Mouse (Mus musculus) embryo, embryonic 9.5 days (tissue): ENCODE data around the gene Orm1.

Source experiments
- DNase-seq: peaks from one replicate; pipeline ENCODE4 v3.0.0-alpha.2; 2017; ENCODE audit errors: extremely low spot score

Orm1 gene

DNA sequence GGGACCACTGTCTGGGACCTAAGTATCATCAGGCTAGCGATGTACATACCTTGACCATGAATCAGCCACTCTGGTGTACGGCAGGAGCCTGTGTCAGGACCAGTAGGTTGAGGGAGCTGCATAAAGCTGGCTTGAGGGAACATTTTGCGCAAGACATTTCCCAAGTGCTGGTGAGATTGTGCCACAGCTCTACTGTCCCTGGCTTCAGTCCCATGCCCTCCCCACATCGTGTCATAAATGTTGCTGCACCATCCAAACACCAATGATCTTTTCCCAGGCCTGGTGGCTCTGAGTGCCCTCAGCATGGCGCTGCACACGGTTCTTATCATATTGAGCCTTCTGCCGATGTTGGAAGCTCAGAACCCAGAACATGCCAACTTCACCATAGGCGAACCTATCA lies at the start of gene Orm1:
Gene Orm1 (plus strand): TSS at position 266 of the 400 bp plus-strand sequence.
- DNase-seq, result no peak

DNA sequence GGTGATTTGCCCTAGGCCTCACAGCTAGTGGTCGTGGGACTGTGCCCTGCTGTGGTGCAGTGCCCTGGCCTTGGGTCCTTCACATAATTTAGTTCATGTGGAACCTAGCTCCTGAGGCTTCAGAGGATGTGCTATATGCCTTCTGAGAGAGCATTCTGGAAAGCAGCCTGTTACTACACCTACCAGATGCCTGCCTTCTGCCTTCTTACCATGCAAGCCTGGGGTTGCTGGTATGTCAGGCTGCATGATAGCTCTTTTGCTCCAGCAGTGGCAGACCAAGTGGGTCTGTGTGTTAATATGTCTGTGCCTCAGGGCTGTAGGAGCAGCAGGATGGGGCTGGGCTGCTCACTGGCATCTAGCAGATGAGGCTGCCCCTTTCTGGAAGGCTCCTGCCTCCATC lies 48.7 kb upstream of the Orm1 start:
- no peak for DNase-seq

DNA sequence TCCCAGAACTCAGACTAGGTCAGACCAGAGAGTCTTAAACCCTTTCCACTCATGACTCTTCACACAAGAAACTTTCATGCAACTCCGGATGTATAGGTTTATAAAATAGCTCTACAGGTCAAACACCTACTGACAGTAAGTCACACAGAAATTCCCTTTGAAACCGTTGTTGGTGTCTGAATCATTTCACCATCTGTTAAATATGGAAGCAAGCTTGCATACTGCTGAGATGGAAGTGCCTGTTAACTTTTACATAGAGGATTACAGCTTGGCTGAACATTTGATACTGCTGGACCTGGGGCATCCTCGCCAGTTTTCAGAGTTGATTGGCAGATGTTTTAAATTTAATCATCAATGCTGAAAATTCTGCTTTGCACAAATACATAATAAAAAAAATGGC lies 48.1 kb upstream of the Orm1 start:
- DNase-seq, result no peak

DNA sequence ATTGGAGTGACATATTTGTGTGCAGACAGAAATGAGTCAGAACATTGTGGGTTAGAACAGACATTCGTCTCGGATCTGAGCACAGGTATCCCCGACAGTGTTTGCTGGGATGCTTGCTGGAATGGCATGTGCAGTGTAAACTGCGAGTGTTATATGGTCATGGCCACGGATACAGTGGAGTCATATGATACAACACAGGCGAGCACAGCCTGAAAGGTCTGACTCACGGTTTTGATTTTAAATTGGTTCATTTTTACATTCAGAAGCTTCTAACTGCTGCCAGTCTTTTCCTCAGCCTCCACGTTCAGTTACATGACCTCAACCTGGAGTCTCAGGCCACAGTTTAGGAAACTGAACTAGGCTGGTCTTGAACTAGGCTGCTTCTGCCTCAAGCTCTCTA lies 47.5 kb upstream of the Orm1 start:
- no peak for DNase-seq

DNA sequence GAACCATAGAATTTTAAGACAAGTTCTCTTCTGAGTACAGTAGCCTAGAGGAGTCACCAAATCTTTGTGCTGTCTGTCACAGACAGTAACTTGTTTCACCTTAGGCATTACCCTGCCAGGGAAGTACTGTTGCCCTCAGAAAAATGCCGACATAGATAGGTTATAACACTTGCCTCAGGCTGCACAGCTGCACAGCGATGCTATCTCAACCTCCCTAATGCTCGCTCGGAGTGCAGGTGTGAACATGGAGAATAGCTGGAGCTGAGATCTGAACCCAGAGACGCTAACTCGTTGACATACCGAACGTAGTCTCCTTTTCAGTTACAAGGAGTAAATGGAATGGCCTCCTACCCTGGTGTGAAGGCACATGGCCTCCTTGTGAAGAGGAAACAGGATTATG lies 46.2 kb upstream of the Orm1 start:
- DNase-seq, result no peak

DNA sequence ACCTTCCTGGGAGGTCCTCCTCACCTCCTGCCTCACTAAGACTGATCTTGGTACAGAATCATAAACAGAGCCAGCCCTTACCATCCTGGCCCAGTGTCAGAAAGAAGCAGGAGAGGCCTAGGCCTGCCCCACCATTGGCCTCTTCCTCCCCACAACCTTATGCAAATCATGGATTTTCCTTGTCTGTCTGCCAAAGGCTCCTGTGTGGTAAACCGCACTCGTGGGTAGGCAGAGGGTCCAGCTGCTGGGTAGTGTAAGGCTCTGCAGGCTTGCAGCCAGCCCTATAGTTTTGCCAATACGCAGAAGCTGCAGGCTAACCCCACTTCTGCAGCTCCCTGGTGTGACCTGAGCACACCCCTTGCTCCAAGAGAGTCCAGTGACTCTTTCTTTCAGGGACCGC lies 41.7 kb upstream of the Orm1 start:
- no peak for DNase-seq

DNA sequence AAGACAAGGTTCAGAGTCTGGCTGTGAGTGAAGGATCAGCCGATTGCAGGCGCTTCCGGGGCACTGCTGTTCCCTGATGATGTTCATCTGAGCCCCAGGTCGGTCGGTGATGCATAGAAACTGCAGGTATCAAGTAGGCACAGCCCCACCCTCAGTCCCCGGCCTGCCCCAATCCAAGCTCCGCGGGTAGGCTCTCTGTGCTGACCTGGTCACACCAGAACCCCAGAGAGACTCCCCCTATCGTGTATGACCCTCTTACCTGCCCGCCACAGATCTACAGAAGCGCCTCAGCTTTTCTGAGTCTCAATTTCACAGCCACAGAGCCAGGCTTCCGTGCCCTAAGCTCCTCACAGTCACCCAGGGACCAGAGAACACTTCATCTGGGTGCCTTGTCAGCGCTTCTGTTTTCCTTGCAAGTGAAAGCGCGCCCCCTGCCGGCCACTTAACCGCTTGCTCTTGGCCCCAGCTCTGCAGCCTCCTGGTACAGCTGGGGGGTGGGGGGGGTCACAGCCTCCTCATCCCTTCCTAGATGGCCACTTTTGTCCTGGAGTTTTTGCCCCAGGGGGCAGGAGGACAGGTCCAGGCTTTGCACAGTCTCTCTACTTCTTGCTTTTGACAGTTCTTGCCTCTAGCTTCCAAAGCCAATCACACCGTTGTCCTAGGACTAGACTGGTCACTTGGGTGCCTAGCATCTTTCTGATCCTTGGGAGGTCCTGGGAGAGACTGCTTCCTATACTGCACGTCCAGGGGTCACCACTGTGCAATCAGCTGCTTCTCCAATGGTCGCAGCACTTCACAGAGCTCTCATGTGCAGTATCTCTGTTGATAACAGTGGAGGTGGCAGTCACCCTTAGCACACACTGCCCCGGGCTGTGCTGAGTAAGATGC lies 36.9 kb upstream of the Orm1 start:
- peak; percentile 83 for DNase-seq

DNA sequence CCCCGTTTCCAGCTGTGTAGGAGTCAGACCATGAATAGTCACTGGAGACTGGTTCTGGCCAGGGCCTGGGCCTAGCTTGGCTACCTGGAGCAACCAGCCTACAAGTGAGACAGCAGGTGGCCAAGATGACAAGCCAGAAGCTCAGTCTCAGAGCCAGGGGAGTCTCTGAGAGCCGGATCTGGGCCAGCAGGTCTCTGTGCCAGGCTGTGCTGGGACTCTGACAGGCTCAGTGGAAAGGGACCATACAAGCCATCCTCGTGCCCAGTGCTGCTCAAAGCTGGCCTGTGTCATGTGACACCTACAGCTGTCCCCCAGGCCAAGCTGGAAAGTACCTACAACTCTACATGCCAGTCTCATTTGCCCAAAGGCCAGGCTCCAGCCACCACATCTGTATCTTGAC lies 36.0 kb upstream of the Orm1 start:
- no peak for DNase-seq

DNA sequence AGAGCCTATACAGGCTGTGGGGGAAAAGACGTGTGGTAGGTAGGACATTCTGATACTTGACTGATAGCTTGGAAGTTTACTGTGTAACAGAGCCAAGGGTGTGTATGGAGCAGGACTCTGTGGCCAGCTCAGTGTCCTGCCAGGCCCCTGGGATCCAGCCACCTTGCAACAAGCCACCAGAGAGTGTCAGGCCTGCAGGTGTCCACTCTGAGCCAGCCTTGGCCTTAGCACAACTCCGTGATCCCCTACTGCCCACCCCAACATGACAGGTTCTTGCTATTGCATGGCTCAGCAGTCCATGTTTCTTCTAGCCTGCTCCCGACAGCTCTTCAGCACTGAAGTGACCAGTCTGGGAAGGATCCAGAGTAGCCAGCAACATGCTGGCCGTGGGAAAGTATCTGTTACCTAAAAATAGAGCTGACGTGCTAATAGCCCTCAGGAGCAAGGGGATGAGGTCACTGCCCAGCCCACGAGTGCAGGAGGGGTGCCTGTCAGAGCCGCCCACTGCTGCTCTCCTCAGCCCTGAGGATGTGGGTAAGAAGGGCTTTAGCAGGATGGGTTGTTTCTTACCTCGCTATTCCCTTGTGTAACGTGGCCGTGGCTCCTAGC lies 34.0 kb upstream of the Orm1 start:
- DNase-seq, result no peak

DNA sequence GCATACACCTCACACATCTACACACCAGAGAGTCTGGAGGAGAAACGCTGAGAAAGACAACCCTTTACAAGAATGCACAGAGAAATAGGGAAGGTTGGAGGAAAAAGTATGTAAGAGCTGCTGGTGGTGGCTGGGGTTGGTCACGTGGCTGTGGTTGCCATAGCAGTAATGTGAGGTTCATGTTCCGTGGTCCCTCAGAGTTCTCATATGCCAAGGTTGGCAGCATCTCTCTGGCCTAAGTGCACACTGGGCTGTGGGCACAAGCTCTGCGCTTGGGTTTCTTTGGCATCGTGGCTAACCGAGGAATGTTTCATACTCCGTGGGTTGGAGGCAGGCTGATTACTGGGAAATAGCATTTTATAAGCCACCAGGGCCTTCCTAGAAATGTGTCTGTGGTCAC lies 32.9 kb upstream of the Orm1 start:
- DNase-seq, result no peak

DNA sequence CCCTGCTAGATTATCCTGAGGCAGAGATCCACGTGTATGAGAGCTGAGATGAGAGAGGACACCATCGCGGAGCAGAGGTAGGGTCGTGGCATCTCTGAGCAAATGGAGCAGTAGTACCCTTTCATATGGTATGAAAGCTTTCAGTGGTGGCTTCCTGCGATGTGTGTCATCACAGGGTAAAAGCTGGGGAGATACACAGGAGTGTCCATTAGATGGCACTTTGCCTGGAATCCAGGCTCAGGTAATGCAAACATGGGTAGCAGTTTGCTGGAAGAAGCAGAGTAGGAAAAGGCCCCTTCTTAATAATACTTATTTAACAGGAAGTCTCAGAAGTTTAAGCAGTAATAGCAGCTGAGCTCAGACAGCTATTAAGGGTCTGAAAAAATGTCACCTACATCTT lies 30.3 kb upstream of the Orm1 start:
- no peak for DNase-seq

DNA sequence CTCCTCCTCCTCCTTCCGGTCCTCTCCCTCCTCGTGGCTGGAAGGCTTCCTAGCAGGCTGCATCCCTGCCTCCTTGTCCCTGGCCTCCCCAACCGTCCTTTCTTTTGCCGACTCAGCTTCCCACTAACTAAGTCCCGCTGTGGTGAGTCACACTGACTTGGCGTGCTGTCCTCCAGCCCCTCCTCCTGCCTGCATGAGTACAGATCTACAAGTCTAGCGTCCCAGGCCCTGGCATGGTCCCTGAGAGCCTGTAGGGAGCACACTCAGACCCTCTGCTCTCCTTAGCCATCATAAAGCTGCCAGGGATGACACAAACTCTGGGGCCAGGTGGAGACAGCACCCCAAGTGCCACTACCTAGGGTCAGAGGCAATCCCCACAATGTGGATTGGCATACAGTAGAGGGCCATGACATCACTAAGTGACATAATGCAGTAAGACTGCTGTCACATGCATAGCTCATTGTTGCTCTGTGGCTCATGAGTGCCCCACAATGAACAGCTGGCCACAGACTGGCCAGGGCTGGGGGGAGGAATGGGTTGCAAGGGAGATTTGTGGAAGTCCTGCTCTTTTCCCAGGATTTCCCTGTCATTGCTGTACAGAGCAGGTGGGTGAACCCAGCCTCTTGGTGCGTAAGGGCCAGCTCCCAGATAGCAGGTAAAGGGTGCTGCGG lies 28.1 kb upstream of the Orm1 start:
- no peak for DNase-seq

DNA sequence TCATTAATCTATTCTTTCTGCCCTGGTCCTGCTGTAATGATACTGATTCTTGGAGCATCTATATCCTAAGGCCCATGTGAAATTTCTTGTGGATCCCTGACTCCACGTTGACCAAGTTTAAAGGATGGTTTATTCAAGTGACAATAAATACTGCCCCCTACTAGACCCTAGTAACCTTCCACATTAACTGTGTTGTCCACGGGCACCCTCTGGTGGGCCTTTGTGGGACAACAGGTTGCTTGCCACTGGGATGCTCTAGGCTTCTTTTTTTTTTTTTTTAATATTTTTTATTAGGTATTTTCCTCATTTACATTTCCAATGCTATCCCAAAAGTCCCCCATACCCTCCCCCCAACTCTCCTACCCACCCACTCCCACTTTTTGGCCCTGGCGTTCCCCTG lies 24.8 kb upstream of the Orm1 start:
- peak; percentile 40 for DNase-seq

DNA sequence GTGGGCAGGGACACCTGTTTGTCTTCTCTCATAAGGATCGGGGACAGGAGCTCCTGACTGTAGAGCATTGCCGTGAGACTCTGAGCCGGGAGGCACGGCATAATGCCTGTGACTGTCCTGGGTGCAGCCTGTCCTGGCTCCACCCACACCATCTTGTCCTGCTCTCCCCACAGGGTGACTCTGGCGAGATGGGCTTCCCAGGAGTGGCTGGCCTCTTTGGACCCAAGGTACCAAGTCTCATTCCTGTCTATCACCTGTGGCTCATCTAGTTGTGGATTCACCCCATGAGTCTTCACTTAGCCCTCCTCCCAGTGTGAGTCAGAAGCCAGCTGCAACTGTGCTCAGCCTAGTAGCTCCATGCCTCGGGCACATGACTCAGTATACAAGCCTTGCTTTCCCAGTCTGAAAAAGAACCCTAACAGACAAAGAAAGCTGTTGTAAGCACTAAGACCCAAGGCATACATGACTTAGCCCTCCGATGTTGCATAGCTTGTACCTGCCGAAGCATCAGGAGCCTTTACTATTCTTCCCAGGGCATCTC lies 21.0 kb upstream of the Orm1 start:
- DNase-seq, result no peak

DNA sequence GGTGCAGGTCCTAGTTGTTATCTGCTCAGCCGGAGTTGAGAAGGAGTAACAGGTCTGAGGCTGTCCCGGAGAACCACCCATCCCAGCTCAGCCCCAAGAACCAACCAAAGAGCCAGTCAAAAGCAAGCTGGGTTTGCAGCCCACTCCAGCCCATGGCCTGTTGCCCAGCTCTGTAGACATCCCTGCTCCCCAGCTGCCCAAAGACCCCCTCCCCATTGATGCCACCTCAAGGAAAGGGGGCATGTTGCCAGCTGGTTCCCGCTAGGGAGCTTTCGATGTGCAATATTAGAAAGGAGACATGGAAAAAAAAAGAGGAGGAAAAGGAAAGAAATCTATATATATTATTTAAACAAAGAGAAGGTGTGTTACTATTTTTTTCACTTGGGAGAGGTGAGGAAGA lies 11.0 kb upstream of the Orm1 start:
- no peak for DNase-seq

DNA sequence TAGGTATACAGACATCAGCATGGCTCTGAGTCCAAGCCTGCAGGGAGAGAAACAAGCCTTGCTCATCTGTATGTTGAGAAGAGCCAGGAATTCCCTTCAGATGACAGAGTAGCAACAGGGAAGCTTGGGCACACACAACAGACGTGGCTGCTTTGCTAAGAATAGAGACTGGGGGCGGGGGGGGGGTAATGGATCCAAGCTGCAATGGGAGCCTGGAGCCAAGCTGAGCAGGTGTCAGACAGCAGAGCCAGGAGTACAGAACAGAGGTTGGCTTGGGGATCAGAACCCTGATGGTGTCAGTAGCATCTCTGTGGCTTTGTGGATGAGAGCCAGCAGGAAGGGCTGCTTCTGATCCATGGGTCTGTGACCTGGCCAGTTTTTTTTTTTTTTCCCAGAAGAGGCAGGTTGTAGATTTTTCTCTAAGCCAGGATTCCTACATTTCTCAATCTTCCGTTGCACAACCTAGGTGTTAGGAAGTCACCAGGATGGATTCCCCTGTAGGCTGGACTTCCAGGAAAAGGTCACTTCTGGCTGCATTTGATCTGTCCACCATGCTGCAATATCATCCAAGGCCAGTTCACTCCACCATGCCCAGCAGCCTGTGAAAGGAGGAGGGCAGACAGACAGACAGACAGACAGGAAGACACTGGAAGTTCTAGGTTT lies 5.8 kb upstream of the Orm1 start:
- no peak for DNase-seq

DNA sequence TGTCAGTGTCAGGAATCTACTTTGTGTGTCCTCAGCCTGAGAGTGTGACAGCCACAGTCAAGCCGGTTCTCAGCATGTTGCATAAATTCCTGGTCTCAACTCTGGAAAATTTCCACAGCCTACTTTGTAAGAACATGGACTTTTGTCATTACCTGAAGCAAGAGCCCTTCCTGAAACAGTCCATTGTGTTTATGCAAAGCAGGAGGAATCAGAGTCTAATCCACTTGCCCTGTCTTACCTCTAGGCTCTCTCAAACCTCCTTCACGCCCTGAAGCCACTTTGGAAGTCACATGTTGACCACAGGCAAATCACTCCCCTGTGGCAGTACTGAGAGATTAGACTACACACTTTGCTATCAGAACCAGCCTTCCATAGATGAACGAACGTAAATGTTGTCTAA lies 1.9 kb upstream of the Orm1 start:
- DNase-seq, result no peak

DNA sequence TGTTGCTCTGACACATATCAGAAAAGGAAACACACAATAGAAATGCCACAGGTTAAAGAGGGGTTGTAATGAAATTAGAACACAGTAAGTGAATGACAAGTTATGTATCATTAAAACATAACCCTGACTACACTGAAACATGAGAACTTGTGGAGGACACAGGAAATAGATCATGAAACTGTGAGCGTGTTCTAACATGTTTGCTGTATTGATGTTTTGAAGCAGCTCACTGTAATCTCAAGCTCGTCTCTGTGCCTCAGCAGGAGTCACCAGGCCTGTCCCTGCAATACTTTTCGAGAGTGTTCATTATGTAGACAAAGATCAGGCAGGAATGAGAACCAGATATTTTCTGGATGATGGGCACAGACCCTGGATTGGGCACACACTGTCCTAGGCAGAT lies 752 bp upstream of the Orm1 start:
- no peak for DNase-seq

DNA sequence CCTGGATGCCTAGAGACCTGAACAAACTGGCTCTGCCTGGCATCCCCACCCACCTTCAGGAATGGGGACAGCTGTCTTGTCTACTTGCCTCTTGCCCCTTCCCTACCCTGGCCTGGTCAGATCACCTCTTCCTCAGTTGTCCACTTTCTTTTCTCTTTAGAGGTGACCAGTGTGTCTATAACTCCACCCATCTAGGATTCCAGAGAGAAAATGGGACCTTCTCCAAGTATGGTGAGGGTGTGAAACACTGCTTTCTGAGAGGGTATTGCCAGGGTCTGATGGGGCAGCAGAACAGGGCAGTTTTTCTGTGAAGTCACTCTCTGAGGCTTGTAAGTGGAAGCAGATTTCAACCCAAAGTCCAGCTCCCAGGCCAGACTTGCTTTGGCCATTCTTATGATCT lies 901 bp downstream of the Orm1 start:
- DNase-seq, result no peak

DNA sequence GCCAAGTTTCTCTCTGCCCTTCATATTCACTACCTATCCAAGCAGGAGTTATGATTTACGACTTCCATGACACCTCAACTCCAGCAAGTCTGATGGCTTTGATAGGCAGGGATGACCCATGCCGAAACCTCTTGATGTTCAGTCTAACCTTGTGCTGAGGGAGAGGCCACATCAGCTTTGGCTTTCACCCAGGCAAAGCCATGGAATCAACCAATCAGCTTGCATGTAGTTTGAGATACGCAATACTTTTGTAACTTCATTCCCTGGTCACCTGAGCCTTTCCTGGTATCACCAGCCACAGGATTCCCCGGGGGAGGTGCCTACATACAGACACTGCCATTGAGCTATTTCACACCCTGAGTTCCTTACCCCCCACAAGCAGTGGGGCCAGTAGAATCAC lies 2.3 kb downstream of the Orm1 start:
- no peak for DNase-seq

DNA sequence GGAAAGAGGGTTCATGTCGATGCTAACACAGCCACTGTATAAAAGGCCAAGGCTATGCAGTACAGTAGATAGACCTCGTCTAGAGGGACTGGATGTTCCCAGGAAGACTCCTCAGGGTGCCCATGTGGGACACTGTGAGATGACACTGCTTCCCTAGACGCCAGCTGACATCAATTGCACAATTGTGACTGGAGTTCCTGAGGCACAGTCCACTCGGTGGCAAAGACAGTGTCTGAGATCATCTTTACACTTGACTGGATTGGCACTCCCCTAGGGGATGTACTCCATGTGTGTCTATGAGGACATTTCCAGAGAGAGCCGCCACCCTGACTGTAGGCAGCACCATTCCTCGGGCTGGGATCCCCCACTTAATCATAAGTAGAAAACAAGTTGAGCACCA lies 4.2 kb downstream of the Orm1 start:
- no peak for DNase-seq
